Mouse (Mus musculus) bone marrow macrophage, adult 2 months (primary cell): ENCODE measurements around the gene Prrt3.

ENCODE experiments used
- CTCF ChIP-seq: IDR thresholded peaks from 2 replicates; pipeline ENCODE4 v1.5.1; 2012; ENCODE audit warnings: low read depth, mild to moderate bottlenecking, low read length, moderate library complexity
- POLR2A ChIP-seq: IDR thresholded peaks from 2 replicates; pipeline ENCODE4 v1.6.1; 2012; ENCODE audit warnings: mild to moderate bottlenecking, low read depth, low read length, borderline replicate concordance

- no peak for TF ChIP-seq POLR2A
- TF ChIP-seq CTCF, result no peak
Observed at GRCm38 (mm10) chr6:113523420-113523819, 21.7 kb upstream of the Prrt3 start.
